Mouse (Mus musculus) spleen, adult 2 months (tissue): ENCODE results near the gene Eml5.

Experiments
- CTCF ChIP-seq: fragments of 200-500 bp; IDR thresholded peaks from 2 replicates; pipeline ENCODE4 v1.5.1; 2011; ENCODE audit warnings: mild to moderate bottlenecking, inconsistent platforms; ENCODE audit not compliant: insufficient read depth, insufficient read length, insufficient replicate concordance; ENCODE audit errors: extremely low read depth
- POLR2A ChIP-seq: fragments of 200-500 bp; IDR thresholded peaks from 2 replicates; pipeline ENCODE4 v1.6.1; 2011; ENCODE audit warnings: low read depth, low read length, inconsistent platforms

DNA sequence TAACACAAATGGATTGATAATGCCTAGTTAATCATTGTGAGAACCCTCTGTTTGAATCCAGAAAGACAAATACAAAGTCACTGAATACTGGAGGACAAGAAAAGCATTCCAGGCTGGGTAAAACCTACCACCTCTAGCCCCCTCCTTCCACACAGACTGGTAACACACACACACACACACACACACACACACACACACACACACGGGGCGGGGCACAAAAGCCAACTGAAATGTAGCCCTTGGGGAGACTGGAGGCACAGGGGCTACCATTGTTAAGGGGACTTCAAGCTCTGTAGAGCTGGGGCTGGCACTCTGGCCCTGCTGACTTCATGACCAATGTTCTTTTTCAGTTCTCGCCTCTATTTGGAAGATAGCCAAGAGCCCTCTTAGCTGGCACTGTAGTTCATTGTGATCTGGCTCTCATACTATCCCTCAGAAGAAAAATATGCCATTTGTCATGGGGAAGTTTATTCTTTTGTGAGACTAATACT is 160.2 kb downstream of the Eml5 start:
- no peak for TF ChIP-seq POLR2A
- no peak for TF ChIP-seq CTCF
